Mouse (Mus musculus) cerebellum, adult 2 months (tissue): ENCODE data around the gene Psmc2.

Source experiments
- CTCF ChIP-seq: fragments of 200-500 bp; IDR thresholded peaks from 2 replicates; pipeline ENCODE4 v1.5.1; 2011; ENCODE audit warnings: low read depth, mild to moderate bottlenecking, control low read depth, low read length, moderate library complexity, borderline replicate concordance; ENCODE audit not compliant: insufficient read depth
- POLR2A ChIP-seq: fragments of 200-500 bp; IDR thresholded peaks from 2 replicates; pipeline ENCODE4 v1.6.1; 2011; ENCODE audit warnings: low read length, control low read depth, borderline replicate concordance; ENCODE audit not compliant: insufficient read depth

GRCm38 (mm10) chr5:21813994-21814393 lies 28.9 kb downstream of the Psmc2 start:
- peak; percentile 34; the same call in 1 of the 2 replicates for TF ChIP-seq CTCF
- no peak for TF ChIP-seq POLR2A
